Mouse (Mus musculus): ENCODE data around the gene Scn5a. TPM values are rescaled to one million over a fixed set of nuclear protein-coding genes. Genes with fewer than 3 reads are reported as not detected.
A peak's percentile ranks its signal among the peaks of the same experiment; 100 is the strongest.

The Scn5a gene
- polyA plus RNA-seq, 1 experiment = 6.4 TPM

GRCm38 (mm10) chr9:119472412-119472918 lies 106.4 kb downstream of the Scn5a start:
- no peak for TF ChIP-seq CTCF (IDR thresholded peaks at IDR 0.05; ENCODE audit: borderline replicate concordance, control insufficient read depth, extremely low read depth, insufficient read depth, low read length, poor library complexity)
- TF ChIP-seq POLR2A (IDR thresholded peaks at IDR 0.05; ENCODE audit: control insufficient read depth, extremely low read depth, insufficient read depth, low read length, poor library complexity) = no peak
- H3K4me1 ChIP-seq (replicated peaks; ENCODE audit: control insufficient read depth, insufficient read depth, low read length) = peaks cover 38% of the 10 kb centered on the region
- no peaks in the 10 kb centered on the region for H3K36me3 ChIP-seq (ENCODE audit: control insufficient read depth, insufficient read depth, low read length)
- DNase-seq = no peak
- WGBS = 98% methylated on average over 11 of the region's 11 CpGs
- no peaks in the 10 kb centered on the region for H3K27me3 ChIP-seq (ENCODE audit: control insufficient read depth, insufficient read depth, low read length)
- H3K4me3 ChIP-seq (ENCODE audit: control insufficient read depth, insufficient read depth, low read length) = no peak overlapping the region
- no peak overlapping the region for H3K27ac ChIP-seq (ENCODE audit: control insufficient read depth, insufficient read depth, low read length)

GRCm38 (mm10) chr9:119469691-119470353 lies 109.0 kb downstream of the Scn5a start:
- no peak for TF ChIP-seq CTCF (IDR thresholded peaks at IDR 0.05; ENCODE audit: borderline replicate concordance, control insufficient read depth, extremely low read depth, insufficient read depth, low read length, poor library complexity)
- TF ChIP-seq POLR2A (IDR thresholded peaks at IDR 0.05; ENCODE audit: control insufficient read depth, extremely low read depth, insufficient read depth, low read length, poor library complexity) = no peak
- H3K27ac ChIP-seq (ENCODE audit: control insufficient read depth, insufficient read depth, low read length) = no peak overlapping the region
- no peak for DNase-seq
- no peaks in the 10 kb centered on the region for H3K36me3 ChIP-seq (ENCODE audit: control insufficient read depth, insufficient read depth, low read length)
- WGBS = 92% methylated on average over 8 of the region's 8 CpGs
- no peaks in the 10 kb centered on the region for H3K27me3 ChIP-seq (ENCODE audit: control insufficient read depth, insufficient read depth, low read length)
- H3K4me3 ChIP-seq (ENCODE audit: control insufficient read depth, insufficient read depth, low read length) = no peak overlapping the region
- peaks cover 46% of the 10 kb centered on the region for H3K4me1 ChIP-seq (replicated peaks; ENCODE audit: control insufficient read depth, insufficient read depth, low read length)

GRCm38 (mm10) chr9:119465595-119465994 lies 113.2 kb downstream of the Scn5a start:
- peak; percentile 49 for DNase-seq
- 68% methylated on average over 7 of the region's 7 CpGs for WGBS
- TF ChIP-seq CTCF (IDR thresholded peaks at IDR 0.05; ENCODE audit: borderline replicate concordance, control insufficient read depth, extremely low read depth, insufficient read depth, low read length, poor library complexity) (no peak), POLR2A (IDR thresholded peaks at IDR 0.05; ENCODE audit: control insufficient read depth, extremely low read depth, insufficient read depth, low read length, poor library complexity) (no peak)
- H3K4me3 ChIP-seq (ENCODE audit: control insufficient read depth, insufficient read depth, low read length) = peak overlapping the region; percentile 2
- no peaks in the 10 kb centered on the region for H3K27me3 ChIP-seq (ENCODE audit: control insufficient read depth, insufficient read depth, low read length)
- peak overlapping the region; percentile 96 for H3K27ac ChIP-seq (ENCODE audit: control insufficient read depth, insufficient read depth, low read length)
- peaks cover 60% of the 10 kb centered on the region for H3K4me1 ChIP-seq (replicated peaks; ENCODE audit: control insufficient read depth, insufficient read depth, low read length)
- H3K36me3 ChIP-seq (ENCODE audit: control insufficient read depth, insufficient read depth, low read length) = peaks cover 17% of the 10 kb centered on the region

- 5% methylated on average over 6 of the region's 6 CpGs for WGBS
- H3K4me3 ChIP-seq (ENCODE audit: control insufficient read depth, insufficient read depth, low read length) = peak overlapping the region; percentile 2; the same call in 1 of the 2 replicates
- no peaks in the 10 kb centered on the region for H3K27me3 ChIP-seq (ENCODE audit: control insufficient read depth, insufficient read depth, low read length)
- peaks cover 17% of the 10 kb centered on the region for H3K36me3 ChIP-seq (ENCODE audit: control insufficient read depth, insufficient read depth, low read length)
- peak; percentile 80 for DNase-seq
- peak overlapping the region; percentile 99 for H3K27ac ChIP-seq (ENCODE audit: control insufficient read depth, insufficient read depth, low read length)
- TF ChIP-seq POLR2A (IDR thresholded peaks at IDR 0.05; ENCODE audit: control insufficient read depth, extremely low read depth, insufficient read depth, low read length, poor library complexity) = peak; percentile 49; the same call in 1 of the 2 replicates
- TF ChIP-seq CTCF (IDR thresholded peaks at IDR 0.05; ENCODE audit: borderline replicate concordance, control insufficient read depth, extremely low read depth, insufficient read depth, low read length, poor library complexity) = no peak
- H3K4me1 ChIP-seq (replicated peaks; ENCODE audit: control insufficient read depth, insufficient read depth, low read length) = peaks cover 55% of the 10 kb centered on the region
Measured at GRCm38 (mm10) chr9:119465056-119465455, 113.8 kb downstream of the Scn5a start.

- Histone ChIP-seq H3K4me3 (ENCODE audit: control insufficient read depth, insufficient read depth, low read length) (no peak overlapping the region), H3K27me3 (ENCODE audit: control insufficient read depth, insufficient read depth, low read length) (no peaks in the 10 kb centered on the region), H3K27ac (ENCODE audit: control insufficient read depth, insufficient read depth, low read length) (no peak overlapping the region), H3K36me3 (ENCODE audit: control insufficient read depth, insufficient read depth, low read length) (peaks cover 17% of the 10 kb centered on the region), H3K4me1 (replicated peaks; ENCODE audit: control insufficient read depth, insufficient read depth, low read length) (peaks cover 29% of the 10 kb centered on the region)
- peak; percentile 76 for DNase-seq
- peak; percentile 73; the same call in 1 of the 2 replicates for TF ChIP-seq CTCF (IDR thresholded peaks at IDR 0.05; ENCODE audit: borderline replicate concordance, control insufficient read depth, extremely low read depth, insufficient read depth, low read length, poor library complexity)
- no peak for TF ChIP-seq POLR2A (IDR thresholded peaks at IDR 0.05; ENCODE audit: control insufficient read depth, extremely low read depth, insufficient read depth, low read length, poor library complexity)
- 48% methylated on average over 8 of the region's 8 CpGs for WGBS
Measured at GRCm38 (mm10) chr9:119460410-119460809, 118.4 kb downstream of the Scn5a start.

- H3K4me3 ChIP-seq (ENCODE audit: control insufficient read depth, insufficient read depth, low read length) = no peak overlapping the region
- no peak overlapping the region for H3K27ac ChIP-seq (ENCODE audit: control insufficient read depth, insufficient read depth, low read length)
- no peak for TF ChIP-seq POLR2A (IDR thresholded peaks at IDR 0.05; ENCODE audit: control insufficient read depth, extremely low read depth, insufficient read depth, low read length, poor library complexity)
- TF ChIP-seq CTCF (IDR thresholded peaks at IDR 0.05; ENCODE audit: borderline replicate concordance, control insufficient read depth, extremely low read depth, insufficient read depth, low read length, poor library complexity) = no peak
- 95% methylated on average over 14 of the region's 14 CpGs for WGBS
- H3K36me3 ChIP-seq (ENCODE audit: control insufficient read depth, insufficient read depth, low read length) = peaks cover under 1% of the 10 kb centered on the region; the same call in 1 of the 2 replicates
- peaks cover 11% of the 10 kb centered on the region for H3K4me1 ChIP-seq (replicated peaks; ENCODE audit: control insufficient read depth, insufficient read depth, low read length)
- no peak for DNase-seq
- no peaks in the 10 kb centered on the region for H3K27me3 ChIP-seq (ENCODE audit: control insufficient read depth, insufficient read depth, low read length)
Measured at GRCm38 (mm10) chr9:119457122-119457521, 121.7 kb downstream of the Scn5a start.
